Comparison of ENCODE assay signal across 16 mouse cellular contexts in genomic region chr4:107641624-107642023, GRCm38 (mm10). TPM values are rescaled to one million over a fixed set of nuclear protein-coding genes. Genes with fewer than 3 reads are reported as not detected.
"Had no signal": no experiment of that assay in that cellular context is flagged by ENCODE, and none has a peak within 500 bp of the region (broad histone marks: within the 10 kb centered on the region; RNA-seq: fewer than 3 reads in every experiment).

No protein-coding gene starts in this region.

- H3K27ac ChIP-seq: intestine, embryonic 15.5 days; layer of hippocampus, adult 2 months; limb, embryonic 13.5 days; liver, embryonic 12.5 days; macrophage; midbrain, embryonic 15.5 days; neural tube, embryonic 12.5 days had no signal

- H3K4me1 ChIP-seq: liver, embryonic 12.5 days had no signal

- H3K36me3 ChIP-seq: intestine, embryonic 15.5 days; limb, embryonic 13.5 days; liver, embryonic 12.5 days; midbrain, embryonic 15.5 days; neural tube, embryonic 12.5 days had no signal

- H3K4me3 ChIP-seq: intestine, embryonic 15.5 days; layer of hippocampus, adult 2 months; limb, embryonic 13.5 days; liver, embryonic 12.5 days; megakaryocyte, embryonic 14.5 days; midbrain, embryonic 15.5 days; neural tube, embryonic 12.5 days had no signal

- H3K9me3 ChIP-seq: intestine, embryonic 15.5 days; limb, embryonic 13.5 days; liver, embryonic 12.5 days; midbrain, embryonic 15.5 days had no signal

- ATAC-seq: intestine, embryonic 15.5 days; liver, embryonic 12.5 days; lung, postnatal 0 days; midbrain, embryonic 15.5 days had no signal

- H3K27me3 ChIP-seq: intestine, embryonic 15.5 days; limb, embryonic 13.5 days; midbrain, embryonic 15.5 days; neural tube, embryonic 12.5 days had no signal

- DNase-seq: spleen, adult 18-20 months; thymus, adult 18-20 months; thymus, postnatal 14 days had no signal

- H3K4me2 ChIP-seq: intestine, embryonic 15.5 days; limb, embryonic 13.5 days; liver, embryonic 12.5 days; midbrain, embryonic 11.5 days; midbrain, embryonic 15.5 days; neural tube, embryonic 12.5 days had no signal

- H3K9ac ChIP-seq: intestine, embryonic 15.5 days; limb, embryonic 13.5 days; liver, embryonic 12.5 days; midbrain, embryonic 15.5 days; neural tube, embryonic 12.5 days had no signal

RNA-seq across cellular contexts. Expression of gene Dmrtb1, which starts 42.4 kb away (rescaled TPM):
- polyA plus RNA-seq: intestine, embryonic 15.5 days; kidney, embryonic 16.5 days; liver, embryonic 12.5 days; liver, embryonic 16.5 days; macrophage; stomach, embryonic 14.5 days had no signal
